In genomic region chr13:39440907-39441306, GRCm38 (mm10) we compare ENCODE assay signal across 8 mouse cellular contexts.
DNase-seq lines count a peak whose midpoint lies in the region; ATAC-seq lines count a peak whose summit lies in the region.

No protein-coding gene starts in this region.

- H3K4me3 ChIP-seq in liver, embryonic 15.5 days (replicated peaks): no peak overlapping the region

- no peaks in the 10 kb centered on the region for H3K9me3 ChIP-seq in liver, embryonic 15.5 days (replicated peaks)

- H3K27ac ChIP-seq in liver, embryonic 15.5 days (replicated peaks): no peak overlapping the region

- H3K4me1 ChIP-seq in liver, embryonic 15.5 days (replicated peaks): no peaks in the 10 kb centered on the region

- no peaks in the 10 kb centered on the region for H3K27me3 ChIP-seq in liver, embryonic 15.5 days

- peak overlapping the region; percentile 44 for H3K4me2 ChIP-seq in liver, embryonic 15.5 days

- DNase-seq in 3134 (ENCODE audit: extremely low read depth, insufficient read length, low spot score) (peak; percentile 19), NIH3T3 (ENCODE audit: low read depth) (peak; percentile 75)
- DNase-seq in cerebellum, postnatal 10 days: peak; percentile 84 to 88
- peak; percentile 49 to 68 for DNase-seq in frontal cortex, postnatal 25 days (ENCODE audit: low spot score in 2 of 2)
- peak; percentile 76 for DNase-seq in kidney, postnatal 10 days
- peak; percentile 47 for DNase-seq in ovary, postnatal 36 days (ENCODE audit: low spot score)
- DNase-seq in urinary bladder, postnatal 4 days (ENCODE audit: low spot score in 2 of 2): peak; percentile 29 to 75

- no peak overlapping the region for H3K9ac ChIP-seq in liver, embryonic 15.5 days

- WGBS in liver, embryonic 15.5 days (ENCODE audit: insufficient replicate concordance): 14% methylated on average over 8 of the region's 8 CpGs

- ATAC-seq in liver, embryonic 15.5 days (ENCODE audit: insufficient read depth): no peak

- H3K36me3 ChIP-seq in liver, embryonic 15.5 days (replicated peaks): no peaks in the 10 kb centered on the region

Comparison
In these comparisons a context has a peak if more than half of its experiments do, and no peak if none do; other contexts are left out.
1. DNase-seq: peak in every context shown above with its lines; median percentile 86 in cerebellum, postnatal 10 days; 76 in kidney, postnatal 10 days; 75 in NIH3T3; 58 in frontal cortex, postnatal 25 days; 52 in urinary bladder, postnatal 4 days; 47 in ovary, postnatal 36 days; 19 in 3134.